Mouse (Mus musculus) bone marrow macrophage, adult 2 months (primary cell): ENCODE results near the gene Gja4.

Source experiments
- CTCF ChIP-seq: IDR thresholded peaks from 2 replicates; pipeline ENCODE4 v1.5.1; 2012; ENCODE audit warnings: low read depth, mild to moderate bottlenecking, low read length, moderate library complexity
- POLR2A ChIP-seq: IDR thresholded peaks from 2 replicates; pipeline ENCODE4 v1.6.1; 2012; ENCODE audit warnings: mild to moderate bottlenecking, low read depth, low read length, borderline replicate concordance

GRCm38 (mm10) chr4:127328378-127328777 is 14.5 kb upstream of the Gja4 start:
- no peak for TF ChIP-seq POLR2A
- no peak for TF ChIP-seq CTCF
